9 mouse cellular contexts compared by ENCODE assay signal in genomic region chr4:94554955-94555494, GRCm38 (mm10). TPM values are rescaled to one million over a fixed set of nuclear protein-coding genes. Genes with fewer than 3 reads are reported as not detected.
A peak's percentile ranks its signal among the peaks of the same experiment; 100 is the strongest.
DNase-seq lines count a peak whose midpoint lies in the region; ATAC-seq and TF ChIP-seq lines count a peak whose summit lies in the region.
"Had no signal": no experiment of that assay in that cellular context is flagged by ENCODE, and none has a peak within 500 bp of the region (broad histone marks: within the 10 kb centered on the region; RNA-seq: fewer than 3 reads in every experiment).

No protein-coding gene starts in this region.

- ATAC-seq in midbrain, postnatal 0 days (ENCODE audit: low FRiP score), result no peak
- no peak for ATAC-seq in embryonic facial prominence, embryonic 14.5 days (ENCODE audit: low read depth)
- no peak for ATAC-seq in limb, embryonic 14.5 days (ENCODE audit: low FRiP score, low read depth)
- no peak for ATAC-seq in stomach, embryonic 15.5 days (ENCODE audit: insufficient read depth, low FRiP score, low read depth)

- no peak overlapping the region for H3K4me2 ChIP-seq in midbrain, postnatal 0 days (ENCODE audit: low read depth, low read length, poor library complexity, severe bottlenecking)
- peak overlapping the region; percentile 68 for H3K4me2 ChIP-seq in embryonic facial prominence, embryonic 14.5 days (ENCODE audit: low read depth, low read length)
- peak overlapping the region; percentile 47; the same call in 1 of the 2 replicates for H3K4me2 ChIP-seq in limb, embryonic 14.5 days (replicated peaks; ENCODE audit: low read depth, low read length, severe bottlenecking)
- H3K4me2 ChIP-seq in stomach, embryonic 15.5 days, result peak overlapping the region; percentile 70

- no peaks in the 10 kb centered on the region for H3K9me3 ChIP-seq in midbrain, embryonic 10.5 days (replicated peaks)
- H3K9me3 ChIP-seq in midbrain, postnatal 0 days (ENCODE audit: low read length), result no peaks in the 10 kb centered on the region
- H3K9me3 ChIP-seq in embryonic facial prominence, embryonic 14.5 days (ENCODE audit: control insufficient read depth, low read length), result no peaks in the 10 kb centered on the region
- no peaks in the 10 kb centered on the region for H3K9me3 ChIP-seq in limb, embryonic 14.5 days (ENCODE audit: control insufficient read depth, low read length)
- H3K9me3 ChIP-seq in stomach, embryonic 15.5 days, result no peaks in the 10 kb centered on the region
- H3K9me3 ChIP-seq: limb, embryonic 15.5 days had no signal

- H3K27me3 ChIP-seq in midbrain, embryonic 10.5 days (ENCODE audit: low read depth, poor library complexity, severe bottlenecking), result no peaks in the 10 kb centered on the region
- no peaks in the 10 kb centered on the region for H3K27me3 ChIP-seq in midbrain, postnatal 0 days (ENCODE audit: insufficient read depth, low read length)
- H3K27me3 ChIP-seq in embryonic facial prominence, embryonic 14.5 days (replicated peaks; ENCODE audit: control insufficient read depth, insufficient read depth, low read length), result no peaks in the 10 kb centered on the region
- H3K27me3 ChIP-seq in limb, embryonic 14.5 days (ENCODE audit: control insufficient read depth, insufficient read depth, low read length), result no peaks in the 10 kb centered on the region
- no peaks in the 10 kb centered on the region for H3K27me3 ChIP-seq in stomach, embryonic 15.5 days (replicated peaks)
- H3K27me3 ChIP-seq in kidney, adult 2 months (replicated peaks; ENCODE audit: control insufficient read depth, insufficient read depth, low read length), result no peaks in the 10 kb centered on the region
- H3K27me3 ChIP-seq: limb, embryonic 15.5 days had no signal

- no peak for DNase-seq in midbrain, embryonic 10.5 days (ENCODE audit: low spot score)
- DNase-seq in midbrain, postnatal 0 days (ENCODE audit: low spot score), result no peak
- no peak for DNase-seq in embryonic facial prominence, embryonic 14.5 days (ENCODE audit: low spot score)
- DNase-seq in limb, embryonic 14.5 days (ENCODE audit: low spot score), result no peak
- DNase-seq in urinary bladder, postnatal 25 days (ENCODE audit: low spot score), result no peak
- DNase-seq in kidney, adult 2 months, result no peak

- no peak overlapping the region for H3K27ac ChIP-seq in midbrain, embryonic 10.5 days (replicated peaks)
- H3K27ac ChIP-seq in midbrain, postnatal 0 days (ENCODE audit: low read depth, low read length), result no peak overlapping the region
- H3K27ac ChIP-seq in embryonic facial prominence, embryonic 14.5 days (replicated peaks; ENCODE audit: low read depth, low read length), result no peak overlapping the region
- no peak overlapping the region for H3K27ac ChIP-seq in limb, embryonic 14.5 days (replicated peaks; ENCODE audit: low read depth, low read length)
- H3K27ac ChIP-seq in stomach, embryonic 15.5 days, result no peak overlapping the region
- no peak overlapping the region for H3K27ac ChIP-seq in kidney, adult 2 months (ENCODE audit: insufficient read depth, low read depth, low read length)
- H3K27ac ChIP-seq: limb, embryonic 15.5 days had no signal

- peak overlapping the region; percentile 94 for H3K4me3 ChIP-seq in midbrain, embryonic 10.5 days
- H3K4me3 ChIP-seq in midbrain, postnatal 0 days (ENCODE audit: low read depth, low read length), result no peak overlapping the region
- H3K4me3 ChIP-seq in embryonic facial prominence, embryonic 14.5 days (ENCODE audit: low read depth, low read length), result peak overlapping the region; percentile 83; the same call in 1 of the 2 replicates
- no peak overlapping the region for H3K4me3 ChIP-seq in limb, embryonic 14.5 days (replicated peaks; ENCODE audit: low read length)
- H3K4me3 ChIP-seq in stomach, embryonic 15.5 days (replicated peaks), result no peak overlapping the region
- no peak overlapping the region; the same call in 1 of the 2 replicates for H3K4me3 ChIP-seq in kidney, adult 2 months (ENCODE audit: insufficient read depth, low read depth, low read length)

- no peak overlapping the region for H3K9ac ChIP-seq in midbrain, postnatal 0 days (replicated peaks; ENCODE audit: low read length, poor library complexity, severe bottlenecking)
- no peak overlapping the region for H3K9ac ChIP-seq in embryonic facial prominence, embryonic 14.5 days (ENCODE audit: low read depth, low read length)
- no peak overlapping the region for H3K9ac ChIP-seq in limb, embryonic 14.5 days (ENCODE audit: low read depth, low read length, severe bottlenecking)
- H3K9ac ChIP-seq in stomach, embryonic 15.5 days, result no peak overlapping the region

- H3K36me3 ChIP-seq in midbrain, embryonic 10.5 days, result peaks cover 10% of the 10 kb centered on the region
- no peaks in the 10 kb centered on the region for H3K36me3 ChIP-seq in midbrain, postnatal 0 days (ENCODE audit: insufficient read depth, low read length)
- 0 out of 2 replicates have a peak, but pooled peaks cover 2% of the 10 kb centered on the region for H3K36me3 ChIP-seq in embryonic facial prominence, embryonic 14.5 days (ENCODE audit: control insufficient read depth, insufficient read depth, low read length)
- H3K36me3 ChIP-seq in limb, embryonic 14.5 days (ENCODE audit: control insufficient read depth, insufficient read depth, low read length), result no peaks in the 10 kb centered on the region
- H3K36me3 ChIP-seq in stomach, embryonic 15.5 days, result no peaks in the 10 kb centered on the region
- H3K36me3 ChIP-seq in kidney, adult 2 months (ENCODE audit: control insufficient read depth, insufficient read depth, low read length), result no peaks in the 10 kb centered on the region
- H3K36me3 ChIP-seq: limb, embryonic 15.5 days had no signal

- no peak for TF ChIP-seq POLR2A in limb, embryonic 14.5 days (IDR thresholded peaks at IDR 0.05; ENCODE audit: borderline replicate concordance, extremely low read depth, insufficient read depth, insufficient read length)
- no peak for TF ChIP-seq POLR2A in kidney, adult 2 months (IDR thresholded peaks at IDR 0.05; ENCODE audit: low read depth, low read length)

- 93% methylated on average over 5 of the region's 5 CpGs for WGBS in midbrain, embryonic 10.5 days
- 90% methylated on average over 5 of the region's 5 CpGs for WGBS in midbrain, postnatal 0 days
- WGBS in embryonic facial prominence, embryonic 14.5 days, result 90% methylated on average over 5 of the region's 5 CpGs
- 87% methylated on average over 5 of the region's 5 CpGs for WGBS in limb, embryonic 14.5 days
- WGBS in stomach, embryonic 15.5 days, result 90% methylated on average over 5 of the region's 5 CpGs
- 94% methylated on average over 5 of the region's 5 CpGs for WGBS in kidney, adult 2 months

- peaks cover 22% of the 10 kb centered on the region for H3K4me1 ChIP-seq in midbrain, embryonic 10.5 days
- no peaks in the 10 kb centered on the region for H3K4me1 ChIP-seq in midbrain, postnatal 0 days (ENCODE audit: insufficient read depth, low read length)
- H3K4me1 ChIP-seq in embryonic facial prominence, embryonic 14.5 days (ENCODE audit: control insufficient read depth, insufficient read depth, low read length), result peaks cover 6% of the 10 kb centered on the region; the same call in 1 of the 2 replicates
- H3K4me1 ChIP-seq in limb, embryonic 14.5 days (ENCODE audit: control insufficient read depth, insufficient read depth, low read length), result no peaks in the 10 kb centered on the region
- 0 out of 2 replicates have a peak, but pooled peaks cover 8% of the 10 kb centered on the region for H3K4me1 ChIP-seq in stomach, embryonic 15.5 days
- H3K4me1 ChIP-seq in kidney, adult 2 months (ENCODE audit: control insufficient read depth, insufficient read depth, low read length), result peaks cover 10% of the 10 kb centered on the region

- no peak for TF ChIP-seq CTCF in midbrain, postnatal 0 days (IDR thresholded peaks at IDR 0.05)
- no peak for TF ChIP-seq CTCF in kidney, adult 2 months (conservative IDR thresholded peaks at IDR 0.05; ENCODE audit: insufficient read depth, insufficient read length, low read depth, low read length)

RNA-seq across cellular contexts. Expression of gene Gm10306, which starts 1.3 kb away (rescaled TPM):
- 0.52 TPM in 1 of 2 replicates, not detected in the other for polyA plus RNA-seq in midbrain, embryonic 10.5 days (2016; fragmentation: Nextera tagmentation; extraction: Ambion mirVana)
- total RNA-seq in midbrain, postnatal 0 days (2014; rRNA removed), result not detected in 2 replicates
- 0.35 TPM in 1 of 2 replicates, not detected in the other for polyA plus RNA-seq in midbrain, postnatal 0 days (2015; fragmentation: Nextera tagmentation; extraction: Ambion mirVana)
- not detected in 2 replicates for polyA plus RNA-seq in embryonic facial prominence, embryonic 14.5 days (2014; fragmentation: Nextera tagmentation; extraction: Ambion mirVana)
- polyA plus RNA-seq in limb, embryonic 14.5 days (2012; rRNA removed), result not detected in 2 replicates
- polyA plus RNA-seq in limb, embryonic 14.5 days (2014; fragmentation: Nextera tagmentation; extraction: Ambion mirVana), result 0.81 TPM in 1 of 2 replicates, not detected in the other
- 0.40 TPM in 1 of 2 replicates, not detected in the other for polyA plus RNA-seq in stomach, embryonic 15.5 days (2015; fragmentation: Nextera tagmentation; extraction: Ambion mirVana)
- not detected in 2 replicates for polyA plus RNA-seq in kidney, adult 2 months (2012; rRNA removed)
- total RNA-seq: adrenal gland, adult 18-20 months had no signal
- polyA plus RNA-seq: limb, embryonic 15.5 days had no signal

RNA-seq across cellular contexts. Expression of gene Caap1, which starts 1.6 kb away (rescaled TPM):
- 24.4 and 27.8 TPM in 2 replicates for polyA plus RNA-seq in midbrain, embryonic 10.5 days (2016; fragmentation: Nextera tagmentation; extraction: Ambion mirVana)
- total RNA-seq in midbrain, postnatal 0 days (2014; rRNA removed), result 9.2 and 13.6 TPM in 2 replicates
- polyA plus RNA-seq in midbrain, postnatal 0 days (2015; fragmentation: Nextera tagmentation; extraction: Ambion mirVana), result 8.8 and 9.2 TPM in 2 replicates
- polyA plus RNA-seq in embryonic facial prominence, embryonic 14.5 days (2014; fragmentation: Nextera tagmentation; extraction: Ambion mirVana), result 17.1 and 18.4 TPM in 2 replicates
- polyA plus RNA-seq in limb, embryonic 14.5 days (2012; rRNA removed), result 11.0 and 15.4 TPM in 2 replicates
- 17.9 and 19.5 TPM in 2 replicates for polyA plus RNA-seq in limb, embryonic 14.5 days (2014; fragmentation: Nextera tagmentation; extraction: Ambion mirVana)
- polyA plus RNA-seq in stomach, embryonic 15.5 days (2015; fragmentation: Nextera tagmentation; extraction: Ambion mirVana), result 17.4 and 19.0 TPM in 2 replicates
- 2.4 and 2.9 TPM in 2 replicates for polyA plus RNA-seq in kidney, adult 2 months (2012; rRNA removed)

RNA-seq across cellular contexts. Expression of gene Plaa, which starts 48.0 kb away (rescaled TPM):
- 92.6 and 95.1 TPM in 2 replicates for polyA plus RNA-seq in midbrain, embryonic 10.5 days (2016; fragmentation: Nextera tagmentation; extraction: Ambion mirVana)
- 87.6 and 95.7 TPM in 2 replicates for total RNA-seq in midbrain, postnatal 0 days (2014; rRNA removed)
- polyA plus RNA-seq in midbrain, postnatal 0 days (2015; fragmentation: Nextera tagmentation; extraction: Ambion mirVana), result 63.9 and 70.4 TPM in 2 replicates
- polyA plus RNA-seq in embryonic facial prominence, embryonic 14.5 days (2014; fragmentation: Nextera tagmentation; extraction: Ambion mirVana), result 58.2 and 62.6 TPM in 2 replicates
- polyA plus RNA-seq in limb, embryonic 14.5 days (2012; rRNA removed), result 39.0 and 39.3 TPM in 2 replicates
- 57.3 and 62.9 TPM in 2 replicates for polyA plus RNA-seq in limb, embryonic 14.5 days (2014; fragmentation: Nextera tagmentation; extraction: Ambion mirVana)
- polyA plus RNA-seq in stomach, embryonic 15.5 days (2015; fragmentation: Nextera tagmentation; extraction: Ambion mirVana), result 60.0 and 63.3 TPM in 2 replicates
- 26.5 and 41.9 TPM in 2 replicates for polyA plus RNA-seq in kidney, adult 2 months (2012; rRNA removed)

RNA-seq across cellular contexts. Expression of gene Ift74, which starts 59.3 kb away (rescaled TPM):
- 59.6 and 65.4 TPM in 2 replicates for polyA plus RNA-seq in midbrain, embryonic 10.5 days (2016; fragmentation: Nextera tagmentation; extraction: Ambion mirVana)
- total RNA-seq in midbrain, postnatal 0 days (2014; rRNA removed), result 9.2 and 12.5 TPM in 2 replicates
- 24.7 and 27.3 TPM in 2 replicates for polyA plus RNA-seq in midbrain, postnatal 0 days (2015; fragmentation: Nextera tagmentation; extraction: Ambion mirVana)
- 33.5 and 36.2 TPM in 2 replicates for polyA plus RNA-seq in embryonic facial prominence, embryonic 14.5 days (2014; fragmentation: Nextera tagmentation; extraction: Ambion mirVana)
- polyA plus RNA-seq in limb, embryonic 14.5 days (2012; rRNA removed), result 9.4 and 20.9 TPM in 2 replicates
- 34.1 and 38.0 TPM in 2 replicates for polyA plus RNA-seq in limb, embryonic 14.5 days (2014; fragmentation: Nextera tagmentation; extraction: Ambion mirVana)
- polyA plus RNA-seq in stomach, embryonic 15.5 days (2015; fragmentation: Nextera tagmentation; extraction: Ambion mirVana), result 23.3 and 24.9 TPM in 2 replicates
- 1.6 and 2.0 TPM in 2 replicates for polyA plus RNA-seq in kidney, adult 2 months (2012; rRNA removed)

Comparison
In these comparisons a context has a peak if more than half of its experiments do, and no peak if none do; other contexts are left out.
1. H3K4me3 ChIP-seq: peak in midbrain, embryonic 10.5 days (single experiment) and embryonic facial prominence, embryonic 14.5 days (single experiment); none in midbrain, postnatal 0 days (single experiment), limb, embryonic 14.5 days (single experiment), stomach, embryonic 15.5 days (single experiment) and kidney, adult 2 months (single experiment).